Mouse (Mus musculus) forebrain, embryonic 11.5 days (tissue): ENCODE results near the gene Spsb3. TPM values are rescaled to one million over a fixed set of nuclear protein-coding genes. Genes with fewer than 3 reads are reported as not detected.

Experiments
- ATAC-seq: fragments of 200-750 bp; cut with Nextera tagmentation; replicated peaks from 2 replicates; pipeline ENCODE4 v1.8.0; 2017; ENCODE audit warnings: moderate TSS enrichment; ENCODE audit not compliant: low FRiP score
- DNase-seq: peaks from one replicate; pipeline ENCODE4 v3.0.0-alpha.2; 2017; ENCODE audit warnings: low spot score
- H3K27ac ChIP-seq: fragments of 300-500 bp; sonication (generic); 2 replicates; pipeline ENCODE4 v1.5.1; 2014; ENCODE audit warnings: low read depth, low read length
- H3K27me3 ChIP-seq: fragments of 300-500 bp; sonication (generic); 2 replicates; pipeline ENCODE4 v1.6.1; 2014; ENCODE audit warnings: mild to moderate bottlenecking, low read length, mixed read lengths; ENCODE audit not compliant: control insufficient read depth, insufficient read depth
- H3K36me3 ChIP-seq: fragments of 300-500 bp; sonication (generic); 2 replicates; pipeline ENCODE4 v1.6.1; 2014; ENCODE audit warnings: mild to moderate bottlenecking, low read length, moderate library complexity, mixed read lengths; ENCODE audit not compliant: control insufficient read depth, insufficient read depth
- H3K4me1 ChIP-seq: fragments of 300-500 bp; sonication (generic); replicated peaks from 2 replicates; pipeline ENCODE4 v1.6.1; 2014; ENCODE audit warnings: low read length, mixed read lengths; ENCODE audit not compliant: control insufficient read depth, insufficient read depth
- H3K4me2 ChIP-seq: fragments of 300-500 bp; sonication (generic); 2 replicates; pipeline ENCODE4 v1.6.1; 2014; ENCODE audit warnings: low read depth, mild to moderate bottlenecking, low read length, moderate library complexity, mixed read lengths; ENCODE audit not compliant: severe bottlenecking
- H3K4me3 ChIP-seq: fragments of 300-500 bp; sonication (generic); 2 replicates; pipeline ENCODE4 v1.5.1; 2014; ENCODE audit warnings: low read depth, low read length
- H3K9ac ChIP-seq: fragments of 300-500 bp; sonication (generic); 2 replicates; pipeline ENCODE4 v1.6.1; 2014; ENCODE audit warnings: low read length
- H3K9me3 ChIP-seq: fragments of 300-500 bp; sonication (generic); 2 replicates; pipeline ENCODE4 v1.6.1; 2016; ENCODE audit warnings: low read length, mixed read lengths; ENCODE audit not compliant: control insufficient read depth
- WGBS: fragments of 180-500 bp; shearing (Covaris S2); extraction: QIAGEN DNeasy Blood & Tissue Kit; methylation state at CpG from one replicate; pipeline ENCODE4 v1.1.7; 2014; 5-methylcytosine and 5-hydroxymethylcytosine counted together
- polyA plus RNA-seq: library from polyadenylated mRNA; unstranded; fragments of >200 nt; fragmentation: Nextera tagmentation; extraction: Ambion mirVana; gene quantifications from 2 replicates; pipeline ENCODE4 v1.2.1, GENCODE M21; 2014

Spsb3 gene
- polyA plus RNA-seq, result 44.7 and 47.3 TPM in 2 replicates

- H3K9me3 ChIP-seq, result no peaks in the 10 kb centered on the region
- peak within 1 kb of the TSS; percentile 96 for H3K4me2 ChIP-seq
- peak within 1 kb of the TSS; percentile 87 for H3K4me3 ChIP-seq
- peaks cover 11% of the 10 kb centered on the region; the same call in 1 of the 2 replicates for H3K4me1 ChIP-seq
- WGBS, result under 1% methylated on average over 66 of the region's 69 CpGs
- no peaks in the 10 kb centered on the region for H3K27me3 ChIP-seq
- peaks cover 8% of the 10 kb centered on the region; the same call in 1 of the 2 replicates for H3K36me3 ChIP-seq
- H3K27ac ChIP-seq, result no peak within 1 kb of the TSS
- peak; percentile 98 for DNase-seq
- H3K9ac ChIP-seq, result peak within 1 kb of the TSS; percentile 78
- ATAC-seq, result peak; percentile 97
Measured at GRCm38 (mm10) chr17:24886134-24886931, at the start of gene Spsb3, which contains the start of gene Nubp2. TSS of gene Spsb3 (plus strand) at chr17:24886643. TSS of gene Nubp2 (minus strand) at chr17:24886349.

GRCm38 (mm10) chr17:24839842-24840241 lies 46.6 kb upstream of the Spsb3 start, which contains the start of gene Hagh:
TSS of gene Hagh (plus strand) at chr17:24840143.
- H3K4me1 ChIP-seq, result no peaks in the 10 kb centered on the region
- WGBS, result 74% methylated on average over 8 of the region's 8 CpGs
- no peak for ATAC-seq

GRCm38 (mm10) chr17:24840341-24840740 lies 46.1 kb upstream of the Spsb3 start:
- Histone ChIP-seq H3K9me3 (no peaks in the 10 kb centered on the region), H3K27me3 (no peaks in the 10 kb centered on the region), H3K4me3 (no peak overlapping the region), H3K9ac (no peak overlapping the region), H3K27ac (no peak overlapping the region), H3K36me3 (no peaks in the 10 kb centered on the region), H3K4me2 (no peak overlapping the region), H3K4me1 (no peaks in the 10 kb centered on the region)
- ATAC-seq, result no peak
- DNase-seq, result no peak
- 64% methylated on average over 5 of the region's 5 CpGs for WGBS

More at GRCm38 (mm10) chr17:24839842-24840241, 46.6 kb upstream of the Spsb3 start, which contains the start of gene Hagh:
- Histone ChIP-seq H3K9me3 (no peaks in the 10 kb centered on the region), H3K4me2 (no peak within 1 kb of the TSS), H3K9ac (no peak within 1 kb of the TSS), H3K4me3 (no peak within 1 kb of the TSS), H3K27me3 (no peaks in the 10 kb centered on the region), H3K36me3 (no peaks in the 10 kb centered on the region), H3K27ac (no peak within 1 kb of the TSS)
- DNase-seq, result no peak

GRCm38 (mm10) chr17:24841133-24841532 lies 45.3 kb upstream of the Spsb3 start:
- Histone ChIP-seq H3K4me3 (no peak overlapping the region), H3K4me1 (no peaks in the 10 kb centered on the region), H3K27me3 (no peaks in the 10 kb centered on the region), H3K9me3 (no peaks in the 10 kb centered on the region), H3K27ac (no peak overlapping the region), H3K4me2 (no peak overlapping the region), H3K36me3 (no peaks in the 10 kb centered on the region), H3K9ac (no peak overlapping the region)
- 48% methylated on average over 4 of the region's 4 CpGs for WGBS
- DNase-seq (no peak), ATAC-seq (no peak)

- H3K4me2 ChIP-seq, result no peak overlapping the region
- no peak overlapping the region for H3K9ac ChIP-seq
- no peaks in the 10 kb centered on the region for H3K27me3 ChIP-seq
- 59% methylated on average over 2 of the region's 2 CpGs for WGBS
- H3K36me3 ChIP-seq, result no peaks in the 10 kb centered on the region
- DNase-seq (no peak), ATAC-seq (no peak)
- no peaks in the 10 kb centered on the region for H3K4me1 ChIP-seq
- H3K9me3 ChIP-seq, result no peaks in the 10 kb centered on the region
- no peak overlapping the region for H3K27ac ChIP-seq
- H3K4me3 ChIP-seq, result no peak overlapping the region
Measured at GRCm38 (mm10) chr17:24842631-24843030, 43.8 kb upstream of the Spsb3 start.

GRCm38 (mm10) chr17:24844525-24844924 lies 41.9 kb upstream of the Spsb3 start:
- 61% methylated on average over 9 of the region's 9 CpGs for WGBS
- Histone ChIP-seq H3K27me3 (no peaks in the 10 kb centered on the region), H3K9me3 (no peaks in the 10 kb centered on the region), H3K4me1 (peaks cover 5% of the 10 kb centered on the region; the same call in 1 of the 2 replicates), H3K36me3 (no peaks in the 10 kb centered on the region), H3K27ac (no peak overlapping the region), H3K4me2 (no peak overlapping the region), H3K4me3 (no peak overlapping the region), H3K9ac (no peak overlapping the region)
- DNase-seq (no peak), ATAC-seq (no peak)

GRCm38 (mm10) chr17:24847386-24847785 lies 39.1 kb upstream of the Spsb3 start:
- DNase-seq (no peak), ATAC-seq (no peak)
- no peaks in the 10 kb centered on the region for H3K9me3 ChIP-seq
- no peak overlapping the region for H3K9ac ChIP-seq
- H3K36me3 ChIP-seq, result no peaks in the 10 kb centered on the region
- H3K4me1 ChIP-seq, result peaks cover 10% of the 10 kb centered on the region
- WGBS, result 90% methylated on average over 1 of the region's 1 CpGs
- H3K27me3 ChIP-seq, result peaks cover 9% of the 10 kb centered on the region
- H3K4me3 ChIP-seq, result no peak overlapping the region
- no peak overlapping the region for H3K4me2 ChIP-seq
- no peak overlapping the region for H3K27ac ChIP-seq

GRCm38 (mm10) chr17:24848600-24849031 lies 37.8 kb upstream of the Spsb3 start:
- 0 out of 2 replicates have a peak overlapping the region, but pooled peaks have one; percentile 38 for H3K27ac ChIP-seq
- H3K27me3 ChIP-seq, result peaks cover 9% of the 10 kb centered on the region
- no peaks in the 10 kb centered on the region for H3K9me3 ChIP-seq
- H3K9ac ChIP-seq, result no peak overlapping the region
- no peak overlapping the region for H3K4me3 ChIP-seq
- DNase-seq (no peak), ATAC-seq (no peak)
- no peaks in the 10 kb centered on the region for H3K36me3 ChIP-seq
- 0 out of 2 replicates have a peak overlapping the region, but pooled peaks have one; percentile 26 for H3K4me2 ChIP-seq
- H3K4me1 ChIP-seq, result peaks cover 10% of the 10 kb centered on the region
